Mouse (Mus musculus): ENCODE data around the gene Epo. TPM values are rescaled to one million over a fixed set of nuclear protein-coding genes. Genes with fewer than 3 reads are reported as not detected.

The Epo gene
- polyA plus RNA-seq, 1 experiment: not detected

- TF ChIP-seq GATA1 (IDR thresholded peaks at IDR 0.05; ENCODE audit: low read length): no peak
Measured at GRCm38 (mm10) chr5:137529221-137529995, 3.6 kb downstream of the Epo start.

GRCm38 (mm10) chr5:137528247-137528968 is 4.6 kb downstream of the Epo start:
- no peak for TF ChIP-seq GATA1 (IDR thresholded peaks at IDR 0.05; ENCODE audit: low read length)

GRCm38 (mm10) chr5:137527413-137527812 is 5.6 kb downstream of the Epo start:
- no peak for TF ChIP-seq GATA1 (IDR thresholded peaks at IDR 0.05; ENCODE audit: low read length)

- TF ChIP-seq GATA1 (IDR thresholded peaks at IDR 0.05; ENCODE audit: low read length): no peak
Measured at GRCm38 (mm10) chr5:137526192-137526936, 6.7 kb downstream of the Epo start.

- TF ChIP-seq GATA1 (IDR thresholded peaks at IDR 0.05; ENCODE audit: low read length): no peak
Measured at GRCm38 (mm10) chr5:137525511-137525910, 7.5 kb downstream of the Epo start.

GRCm38 (mm10) chr5:137524671-137525070 is 8.4 kb downstream of the Epo start:
- TF ChIP-seq GATA1 (IDR thresholded peaks at IDR 0.05; ENCODE audit: low read length): no peak

- no peak for TF ChIP-seq GATA1 (IDR thresholded peaks at IDR 0.05; ENCODE audit: low read length)
Measured at GRCm38 (mm10) chr5:137524251-137524515, 8.9 kb downstream of the Epo start.

GRCm38 (mm10) chr5:137523396-137524250 is 9.4 kb downstream of the Epo start:
- TF ChIP-seq GATA1 (IDR thresholded peaks at IDR 0.05; ENCODE audit: low read length): no peak

- no peak for TF ChIP-seq GATA1 (IDR thresholded peaks at IDR 0.05; ENCODE audit: low read length)
Measured at GRCm38 (mm10) chr5:137522711-137523110, 10.3 kb downstream of the Epo start.

- TF ChIP-seq GATA1 (IDR thresholded peaks at IDR 0.05; ENCODE audit: low read length): no peak
Measured at GRCm38 (mm10) chr5:137521861-137522260, 11.2 kb downstream of the Epo start.

- no peak for TF ChIP-seq GATA1 (IDR thresholded peaks at IDR 0.05; ENCODE audit: low read length)
Measured at GRCm38 (mm10) chr5:137519691-137520550, 13.1 kb downstream of the Epo start.

GRCm38 (mm10) chr5:137518436-137518835 is 14.6 kb downstream of the Epo start, which contains the start of gene Gigyf1:
Gigyf1 (plus strand) TSS chr5:137518548.
- TF ChIP-seq GATA1 (IDR thresholded peaks at IDR 0.05; ENCODE audit: low read length): no peak

GRCm38 (mm10) chr5:137514811-137515210 is 18.2 kb downstream of the Epo start:
- no peak for TF ChIP-seq GATA1 (IDR thresholded peaks at IDR 0.05; ENCODE audit: low read length)

- no peak for TF ChIP-seq GATA1 (IDR thresholded peaks at IDR 0.05; ENCODE audit: low read length)
Measured at GRCm38 (mm10) chr5:137513951-137514721, 18.9 kb downstream of the Epo start.

All from G1E-ER4 (cell line).